Mouse (Mus musculus) G1E-ER4 (cell line): Measurements from ENCODE around the gene Ush2a. TPM values are rescaled to one million over a fixed set of nuclear protein-coding genes. Genes with fewer than 3 reads are reported as not detected.

Experiments
- GATA1 ChIP-seq: IDR thresholded peaks from one replicate; pipeline ENCODE4 v1.8.0; 2012; ENCODE audit warnings: low read length, inconsistent platforms
- polyA plus RNA-seq: library from polyadenylated mRNA; stranded (reverse); fragments of >175 nt; gene quantifications from 2 replicates; pipeline ENCODE4 v1.2.3, GENCODE M21; 2012

Gene Ush2a
- polyA plus RNA-seq, 1 experiment, result not detected

DNA sequence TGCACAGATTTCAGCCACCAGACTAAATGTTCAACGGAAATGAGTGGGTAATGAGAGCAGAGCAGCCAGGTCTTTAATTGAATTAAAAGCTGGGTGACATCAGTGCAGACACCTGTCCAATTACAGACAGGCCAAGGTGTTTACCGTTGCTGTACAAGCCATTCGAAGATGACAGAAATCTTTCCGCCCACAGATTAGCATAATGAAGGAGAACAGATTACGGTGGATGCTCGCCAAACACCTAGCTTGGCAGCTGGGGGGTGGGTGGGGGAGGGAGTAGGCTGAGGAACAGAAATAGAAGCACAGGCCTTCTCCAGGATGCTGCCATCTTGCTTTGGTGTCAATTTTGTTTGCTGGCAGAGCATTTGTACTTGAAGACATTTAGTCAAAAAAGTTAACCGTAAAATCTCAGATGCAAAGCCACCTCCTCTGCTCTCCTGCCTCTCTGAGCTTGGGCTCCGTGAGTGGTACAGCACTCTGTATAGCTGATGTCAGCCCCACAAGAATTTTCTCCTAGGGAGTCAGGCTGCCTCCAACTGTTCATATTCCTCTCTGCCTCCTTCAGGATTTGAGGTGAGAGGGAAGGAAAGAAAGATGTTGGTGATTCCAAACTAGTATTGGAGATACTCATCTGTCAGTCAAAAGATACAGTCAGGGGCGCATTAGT lies 306.6 kb downstream of the Ush2a start:
- no peak for TF ChIP-seq GATA1

DNA sequence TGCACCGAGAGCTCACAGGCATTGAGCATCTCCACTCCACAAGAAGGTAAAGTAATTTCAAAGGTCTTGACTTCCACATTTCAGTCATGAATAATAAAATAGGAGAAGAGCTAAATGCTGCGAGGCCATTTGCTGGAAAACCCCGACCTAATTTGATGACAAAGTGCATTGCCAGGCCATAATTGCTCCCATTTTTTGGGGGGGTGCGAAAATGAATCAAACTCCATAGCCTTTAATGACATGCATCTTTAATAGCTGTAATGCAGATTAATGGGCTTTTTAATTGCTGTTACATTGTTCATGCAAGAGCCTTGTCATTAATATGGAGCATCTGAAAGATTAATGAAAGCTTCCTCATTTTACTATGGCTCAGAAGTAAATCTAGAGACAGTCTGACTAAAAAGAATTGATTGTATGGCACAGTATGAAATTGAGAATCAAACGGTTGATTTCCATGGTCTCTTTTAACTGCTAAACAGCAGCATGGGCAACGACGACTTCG lies 314.5 kb downstream of the Ush2a start:
- no peak for TF ChIP-seq GATA1

DNA sequence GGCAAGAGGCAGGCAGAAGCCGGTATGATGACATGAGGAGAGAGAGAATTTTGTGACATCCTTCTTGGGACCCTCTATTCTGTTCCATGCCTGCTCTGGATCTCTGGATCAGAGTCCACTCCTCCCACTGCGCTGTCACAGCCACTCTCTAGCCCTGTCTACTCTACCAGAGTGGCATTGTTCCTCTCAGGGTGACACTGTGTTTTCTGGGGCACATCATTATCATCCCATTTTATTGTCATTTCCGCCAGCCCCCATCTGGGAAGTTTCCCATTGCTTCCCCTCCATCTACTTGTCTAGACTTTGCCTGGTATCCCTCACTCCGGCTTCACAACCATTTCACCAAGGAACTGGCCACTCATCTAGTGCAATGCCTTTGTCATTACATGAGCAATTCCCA lies 315.6 kb downstream of the Ush2a start:
- no peak for TF ChIP-seq GATA1

DNA sequence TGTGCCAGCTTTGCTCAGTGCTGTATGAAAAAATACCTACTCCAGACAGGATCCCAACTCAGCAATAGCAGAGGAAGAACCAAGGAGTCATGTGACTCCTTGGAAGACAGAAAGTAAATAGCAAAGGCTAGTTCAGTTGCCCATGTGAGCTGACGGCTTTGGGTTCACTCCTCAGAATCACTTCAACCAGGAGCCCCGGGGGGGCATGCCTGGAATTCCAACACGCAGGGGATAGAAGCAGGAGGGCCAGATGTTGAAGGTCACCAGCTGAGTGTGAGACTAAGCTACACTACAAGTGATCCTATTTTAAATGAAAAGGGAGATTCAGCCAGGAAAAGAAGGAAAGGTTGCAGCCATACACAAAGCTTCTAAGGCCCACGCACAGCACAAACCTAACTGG lies 319.3 kb downstream of the Ush2a start:
- TF ChIP-seq GATA1, result no peak

DNA sequence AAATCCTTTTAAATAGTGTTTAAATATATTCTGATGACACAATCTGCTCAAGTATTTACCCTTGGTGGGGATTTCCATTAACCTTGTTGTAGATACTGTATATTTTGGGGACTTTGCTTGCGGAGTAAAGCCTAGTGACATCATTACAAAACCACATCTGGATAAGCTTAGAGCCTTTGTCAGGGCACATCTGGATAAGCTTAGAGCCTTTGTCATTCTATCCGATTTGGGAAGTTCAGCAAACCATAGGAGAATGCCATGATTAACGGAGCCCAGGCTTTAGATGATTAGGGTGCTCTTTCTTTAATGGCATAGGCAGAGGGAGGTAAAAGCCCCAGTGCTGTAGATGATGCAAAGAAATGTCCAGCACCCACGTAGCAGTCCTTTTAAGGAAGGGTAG lies 333.4 kb downstream of the Ush2a start:
- TF ChIP-seq GATA1, result no peak

DNA sequence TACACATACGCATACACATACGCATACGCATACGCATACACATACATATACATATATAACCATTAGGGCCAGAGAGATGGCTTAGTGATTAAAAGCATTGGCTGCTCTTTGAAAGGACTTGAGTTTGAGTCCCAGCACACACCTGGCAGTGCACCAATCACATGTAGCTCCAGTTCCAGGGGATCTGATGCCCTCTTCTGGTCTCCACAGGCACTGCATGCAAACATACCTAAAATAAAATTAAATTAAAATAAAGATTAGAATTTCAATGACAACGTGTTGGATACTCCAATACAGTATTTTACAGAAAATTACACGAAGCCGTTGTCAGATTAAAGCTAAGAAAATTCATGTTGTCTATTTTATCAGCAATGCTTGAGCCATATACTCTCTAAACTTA lies 336.2 kb downstream of the Ush2a start:
- TF ChIP-seq GATA1, result no peak

DNA sequence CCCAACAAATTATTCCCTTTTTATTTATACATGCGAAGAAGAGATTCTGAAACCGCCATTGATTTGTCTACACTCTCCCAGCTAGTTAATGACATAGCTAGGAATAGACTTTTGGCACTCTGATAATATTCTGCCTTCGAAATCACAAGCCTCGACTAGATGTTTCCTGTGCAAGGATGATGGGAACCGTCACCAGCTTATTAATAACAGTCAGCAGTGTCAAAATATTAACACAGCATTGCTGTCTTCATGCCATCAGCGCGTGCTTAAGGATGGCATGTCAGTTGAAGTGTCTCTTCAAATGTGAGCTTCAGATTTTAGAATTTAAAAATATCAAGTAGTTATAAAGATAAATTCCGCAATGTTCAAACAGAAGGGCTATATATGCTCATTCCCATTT lies 337.3 kb downstream of the Ush2a start:
- TF ChIP-seq GATA1, result no peak

DNA sequence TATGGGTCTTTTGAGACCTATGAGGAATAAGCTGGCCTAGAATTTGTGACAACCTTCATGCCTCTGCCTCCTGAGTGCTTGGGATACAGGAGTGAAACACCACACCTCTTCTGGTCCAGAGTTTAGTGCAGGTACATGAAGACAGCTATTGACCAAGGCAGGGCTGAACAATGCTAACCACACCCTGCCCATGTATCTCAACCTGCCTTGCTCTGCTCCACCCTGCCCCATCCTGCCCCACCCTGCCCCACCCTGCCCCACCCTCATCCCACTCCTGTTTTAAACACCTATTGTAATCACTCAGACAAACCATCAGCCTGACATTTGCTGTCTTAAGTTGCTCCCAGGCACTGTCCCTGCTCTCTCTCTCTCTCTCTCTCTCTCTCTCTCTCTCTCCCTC lies 344.6 kb downstream of the Ush2a start:
- TF ChIP-seq GATA1, result no peak

DNA sequence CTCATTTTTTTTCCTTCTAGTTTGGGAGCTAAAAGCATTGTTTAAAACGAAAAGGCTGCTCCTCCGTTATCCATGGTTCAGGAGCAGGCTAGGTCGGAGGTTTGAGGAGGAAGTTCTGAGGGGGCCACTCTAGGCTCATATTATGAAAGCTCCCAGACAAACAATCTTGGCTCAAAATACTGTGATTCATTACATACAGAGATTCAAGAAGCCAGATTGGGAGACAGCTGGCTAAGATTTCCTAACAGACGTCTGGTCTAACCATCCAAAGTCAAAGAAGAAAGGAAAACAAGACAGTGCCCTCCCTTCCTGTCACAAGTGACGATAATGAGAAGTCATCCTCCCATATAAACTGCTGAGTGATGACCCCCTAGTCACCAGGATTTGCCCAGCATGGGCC lies 354.7 kb downstream of the Ush2a start:
- no peak for TF ChIP-seq GATA1

DNA sequence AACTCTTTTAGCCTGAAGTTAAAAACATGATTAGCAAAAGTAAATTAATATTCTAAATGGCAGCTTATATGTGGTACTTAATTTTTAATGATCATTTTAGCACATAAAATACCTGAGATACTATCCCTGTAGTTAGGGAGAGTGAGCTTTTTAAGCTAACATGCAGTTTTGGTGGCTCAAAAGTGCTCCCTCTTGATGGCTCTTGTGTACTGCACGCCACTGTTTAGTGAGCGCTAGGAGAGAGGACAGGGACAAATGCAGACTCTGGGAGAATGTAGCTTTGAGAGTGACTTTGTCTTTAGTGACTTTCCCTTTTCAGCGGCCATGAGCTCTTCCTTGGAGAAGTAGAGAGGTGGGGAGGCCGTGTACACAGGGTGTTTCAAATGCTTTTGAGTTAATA lies 371.9 kb downstream of the Ush2a start:
- TF ChIP-seq GATA1, result no peak

DNA sequence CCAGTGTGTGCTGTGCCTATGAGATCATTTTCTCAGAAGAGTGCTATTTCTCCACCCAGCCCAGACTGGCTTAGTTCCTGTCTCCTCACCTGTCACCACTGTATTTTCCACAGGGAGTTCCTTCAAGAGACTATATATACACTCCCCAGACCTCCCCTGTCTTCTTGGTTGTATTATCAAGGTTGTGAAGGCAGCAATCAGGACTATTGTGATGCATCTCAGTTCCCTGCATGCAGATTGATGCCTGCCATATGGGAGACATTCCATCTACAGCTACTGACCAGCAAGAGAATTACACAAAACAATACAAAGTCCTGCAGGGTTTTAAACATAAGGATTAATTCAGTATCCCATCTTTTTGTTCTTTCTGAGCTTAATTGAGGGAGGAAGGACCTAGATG lies 377.8 kb downstream of the Ush2a start:
- TF ChIP-seq GATA1, result no peak

DNA sequence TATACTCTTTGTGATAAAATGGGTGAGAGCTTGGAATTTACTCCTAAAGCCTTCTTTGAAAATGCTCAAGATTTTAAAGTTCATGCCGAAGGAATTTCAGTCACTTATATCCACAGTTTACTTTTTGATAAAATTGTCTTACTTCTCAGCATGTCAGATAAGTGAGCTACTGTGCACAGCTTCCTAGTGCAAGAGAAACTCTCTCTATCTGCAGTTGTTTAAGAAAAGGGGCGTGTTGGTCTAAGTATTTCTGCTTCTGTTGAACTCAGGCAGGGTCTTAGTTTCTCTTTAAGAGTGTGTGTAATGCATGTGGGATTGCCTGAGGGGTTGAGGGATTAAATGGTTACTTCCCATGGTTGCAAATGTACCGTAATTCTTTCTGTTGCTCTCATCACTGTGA lies 381.3 kb downstream of the Ush2a start:
- no peak for TF ChIP-seq GATA1

DNA sequence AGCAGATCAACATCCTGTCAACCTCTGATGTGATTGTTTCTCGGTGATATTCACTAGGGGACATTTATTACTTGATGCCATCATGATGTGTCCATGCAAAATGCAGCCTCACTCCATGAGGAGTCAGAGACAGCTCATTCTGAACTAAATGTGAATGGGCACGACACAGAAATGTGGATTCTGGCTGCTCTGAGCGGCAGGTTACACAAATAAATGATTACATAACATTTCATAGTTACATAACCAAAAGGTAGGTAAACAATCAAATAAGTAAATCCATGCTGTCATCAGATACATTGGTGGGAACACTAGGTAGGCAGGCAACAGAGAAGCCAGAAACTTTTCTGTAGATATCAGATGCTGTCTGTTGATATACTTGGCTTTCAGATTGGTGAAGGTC lies 391.2 kb downstream of the Ush2a start:
- TF ChIP-seq GATA1, result no peak

DNA sequence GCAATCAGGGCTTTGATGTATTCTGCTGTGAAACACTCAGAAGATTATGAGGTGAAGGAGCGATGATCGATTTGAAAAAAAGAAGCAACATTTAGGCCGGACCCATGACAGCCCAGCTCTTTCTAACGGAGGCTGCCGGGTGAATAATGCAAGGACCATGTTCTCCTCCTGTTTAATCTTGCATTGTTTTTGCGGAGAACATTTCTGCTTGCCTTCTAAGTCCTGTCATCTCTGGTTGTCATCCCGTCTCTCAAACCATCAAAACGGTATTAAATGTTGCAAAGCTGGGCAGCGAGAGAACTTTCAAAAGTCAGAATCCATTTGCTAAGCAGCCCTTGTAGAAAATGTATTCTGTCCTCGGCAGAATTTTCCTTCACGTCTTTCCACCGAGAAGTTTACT lies 394.3 kb downstream of the Ush2a start:
- TF ChIP-seq GATA1, result no peak

DNA sequence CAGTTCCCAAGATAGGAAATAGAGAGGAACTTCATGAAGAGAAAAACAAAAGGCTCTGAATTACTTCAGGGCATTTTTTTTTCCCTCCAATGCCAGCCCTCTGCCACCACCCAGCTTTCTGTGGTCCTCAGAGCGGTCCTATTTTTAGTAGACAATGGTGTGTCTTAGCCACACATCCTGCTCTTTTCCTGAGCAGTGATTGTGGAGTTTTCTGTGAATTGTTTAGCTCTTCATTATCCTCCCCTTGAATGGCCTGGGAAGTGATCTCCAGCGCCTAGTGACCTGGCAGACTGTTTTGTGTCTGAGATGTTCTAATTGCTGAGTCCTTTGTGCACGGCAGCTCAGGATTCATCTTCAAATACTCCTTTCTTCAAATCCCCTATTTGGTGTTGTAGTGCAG lies 397.3 kb downstream of the Ush2a start:
- no peak for TF ChIP-seq GATA1

DNA sequence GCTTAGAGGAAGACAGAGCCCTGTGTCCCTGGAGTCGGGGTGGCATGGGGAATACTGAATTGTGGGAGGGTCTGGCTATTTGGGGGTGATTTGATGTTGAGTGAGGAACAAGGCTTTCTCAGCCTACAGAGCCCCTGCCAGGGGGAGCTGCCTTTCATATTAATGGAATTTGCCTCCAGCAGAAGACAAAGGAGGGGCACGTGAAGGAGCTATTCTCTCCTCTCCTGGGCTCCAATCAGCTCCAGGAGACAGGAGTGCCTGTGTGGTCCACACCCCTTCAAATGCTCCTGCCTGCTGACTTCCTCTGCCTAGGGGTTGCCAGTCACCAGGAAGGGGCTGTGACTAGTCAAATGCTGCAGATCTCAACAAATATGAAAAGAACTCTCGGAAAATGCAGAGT lies 398.5 kb downstream of the Ush2a start:
- no peak for TF ChIP-seq GATA1

DNA sequence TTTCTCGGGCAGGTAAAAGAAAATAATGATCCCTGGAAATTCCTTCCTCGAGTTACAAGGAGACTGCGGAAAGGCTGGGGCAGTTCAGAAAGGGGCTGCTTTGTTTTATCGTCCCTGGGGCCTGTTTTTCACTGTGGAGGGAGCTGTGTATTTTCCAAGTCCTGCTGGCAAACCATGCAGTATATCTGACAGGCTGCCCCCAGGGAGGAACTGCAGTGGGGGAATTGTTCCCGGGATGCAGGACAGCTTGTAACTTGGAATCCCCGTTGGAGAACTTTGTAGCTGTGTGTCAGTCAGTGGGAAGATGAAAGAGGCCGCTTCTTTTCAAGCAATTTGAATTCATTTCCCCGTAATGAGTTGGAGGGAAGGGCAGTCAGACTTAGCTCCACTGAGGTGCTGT lies 399.1 kb downstream of the Ush2a start:
- no peak for TF ChIP-seq GATA1

DNA sequence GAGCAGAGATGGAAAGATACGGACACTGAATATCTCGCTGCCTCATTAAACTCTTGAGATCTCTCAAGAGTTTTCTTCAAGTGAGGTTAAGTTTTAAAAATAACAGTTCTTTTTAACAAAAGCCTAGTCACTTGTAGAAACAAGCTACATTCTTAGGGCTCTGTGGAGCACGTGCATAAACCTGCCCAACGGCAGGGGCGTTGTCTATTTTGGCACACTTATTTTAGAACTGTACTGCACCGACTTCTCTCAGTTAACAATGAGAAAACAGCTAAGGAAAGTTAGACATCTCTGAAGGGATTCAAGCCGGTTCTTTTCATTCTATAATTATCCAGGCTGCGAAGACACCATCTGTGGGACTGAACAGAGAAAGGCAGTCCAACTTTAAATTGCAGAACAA lies 405.6 kb downstream of the Ush2a start:
- no peak for TF ChIP-seq GATA1
